Mouse (Mus musculus): ENCODE data around the gene Hck.

DNA sequence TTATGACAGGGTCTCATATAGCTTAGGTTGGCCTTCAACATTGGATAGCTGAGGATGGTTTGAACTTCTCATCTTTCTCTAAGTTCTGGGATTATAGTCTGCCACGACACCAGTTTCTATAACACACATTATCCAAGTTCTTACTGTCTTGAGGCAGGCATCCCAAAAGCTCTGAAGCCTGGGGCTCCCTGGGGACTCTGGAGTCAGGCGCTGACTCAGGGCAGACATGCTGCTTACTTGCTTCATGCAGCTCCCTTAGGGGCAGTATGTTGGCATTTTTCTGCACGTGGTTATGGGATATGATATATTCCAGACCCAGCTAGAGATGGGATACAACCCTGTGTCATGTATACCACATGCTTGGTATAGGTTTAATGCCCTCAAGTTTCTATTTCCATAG is 71.7 kb downstream of the Hck start:
- no peak for TF ChIP-seq CTCF (IDR thresholded peaks at IDR 0.05; ENCODE audit: borderline replicate concordance, extremely low read depth, insufficient read depth, insufficient read length)
- TF ChIP-seq POLR2A (IDR thresholded peaks at IDR 0.05; ENCODE audit: borderline replicate concordance, extremely low read depth, insufficient read depth, insufficient read length, poor library complexity, severe bottlenecking), result no peak

All from brain, embryonic 14.5 days (tissue).